Mouse (Mus musculus): Measurements from ENCODE around the gene Tfcp2. TPM values are rescaled to one million over a fixed set of nuclear protein-coding genes. Genes with fewer than 3 reads are reported as not detected.

The Tfcp2 gene
- total RNA-seq (2014; rRNA removed; ENCODE audit: low replicate concordance) (9.9 and 11.0 TPM in 2 replicates), polyA plus RNA-seq (2015; fragmentation: Nextera tagmentation; extraction: Ambion mirVana) (11.2 and 13.9 TPM in 2 replicates)

DNA sequence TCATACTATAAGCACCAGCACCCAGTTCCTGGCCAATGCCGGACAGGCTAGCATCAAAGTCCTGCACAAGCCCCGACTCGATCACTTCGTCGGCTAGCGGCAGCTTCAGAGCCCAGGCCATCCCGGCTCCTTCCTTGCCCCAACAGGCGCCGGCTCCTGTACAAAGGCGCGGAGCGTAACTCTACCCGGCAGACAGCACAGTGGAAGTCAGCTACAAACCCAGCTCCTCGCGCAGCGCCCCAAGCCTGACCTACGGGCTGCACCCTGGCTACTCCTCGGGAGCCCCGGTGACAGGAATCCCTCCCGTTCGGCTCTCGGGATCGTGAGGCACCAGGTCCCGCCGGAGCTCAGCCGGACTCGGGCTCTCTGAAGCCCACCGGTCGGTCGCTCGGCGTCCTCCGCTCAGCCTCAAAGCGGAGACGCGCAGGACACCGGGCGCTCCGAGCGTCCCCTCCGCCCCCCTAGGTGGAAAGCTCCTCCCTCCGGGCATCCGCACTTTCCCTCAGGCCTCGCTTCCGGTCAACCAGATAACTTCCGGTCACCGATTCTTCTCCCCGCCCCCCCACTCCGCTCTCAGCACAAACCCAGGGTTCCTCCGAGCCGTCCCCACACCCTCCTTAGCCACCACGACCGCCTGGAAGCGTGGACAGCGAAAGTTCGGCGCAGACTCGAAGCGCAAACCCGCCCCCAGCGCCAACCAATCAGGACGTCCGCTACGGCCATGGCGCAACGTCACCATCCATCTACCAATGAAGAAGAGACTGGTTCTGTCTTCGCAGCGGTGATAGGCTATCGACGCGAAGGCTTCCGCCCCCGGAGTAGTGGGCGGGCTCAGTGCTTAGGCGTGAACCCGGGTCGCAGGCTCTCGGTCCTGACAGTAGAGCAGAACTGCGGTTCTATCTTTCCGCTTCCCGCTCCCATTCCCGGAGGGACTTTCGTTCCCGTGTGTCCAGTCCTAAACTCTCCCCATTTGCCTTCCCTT is at the start of gene Tfcp2:
TSS of gene Tfcp2 (minus strand) at position 683 of the 982 bp plus-strand sequence.
- peak; percentile 98 for DNase-seq (ENCODE audit: low spot score)
- Histone ChIP-seq H3K27me3 (ENCODE audit: control insufficient read depth, insufficient read depth, low read length) (no peaks in the 10 kb centered on the region), H3K27ac (ENCODE audit: low read depth) (peak within 1 kb of the TSS; percentile 95), H3K9ac (replicated peaks; ENCODE audit: low read depth, low read length) (peak within 1 kb of the TSS; percentile 86), H3K4me2 (ENCODE audit: low read depth, low read length) (peak within 1 kb of the TSS; percentile 85), H3K4me1 (ENCODE audit: control insufficient read depth, insufficient read depth) (peaks cover 12% of the 10 kb centered on the region), H3K9me3 (replicated peaks; ENCODE audit: control insufficient read depth, low read length) (no peaks in the 10 kb centered on the region), H3K4me3 (ENCODE audit: low read depth, low read length) (peak within 1 kb of the TSS; percentile 84), H3K36me3 (replicated peaks; ENCODE audit: control insufficient read depth, insufficient read depth, low read length) (no peaks in the 10 kb centered on the region)
- no peak; the same call in none of the 2 replicates for TF ChIP-seq EP300 (IDR thresholded peaks at IDR 0.05; ENCODE audit: low read depth)
- TF ChIP-seq CTCF (IDR thresholded peaks at IDR 0.05; ENCODE audit: low read depth), result no peak
- WGBS, result under 1% methylated on average over 83 of the region's 84 CpGs
- ATAC-seq (ENCODE audit: insufficient read depth, low read depth), result peak; percentile 99

DNA sequence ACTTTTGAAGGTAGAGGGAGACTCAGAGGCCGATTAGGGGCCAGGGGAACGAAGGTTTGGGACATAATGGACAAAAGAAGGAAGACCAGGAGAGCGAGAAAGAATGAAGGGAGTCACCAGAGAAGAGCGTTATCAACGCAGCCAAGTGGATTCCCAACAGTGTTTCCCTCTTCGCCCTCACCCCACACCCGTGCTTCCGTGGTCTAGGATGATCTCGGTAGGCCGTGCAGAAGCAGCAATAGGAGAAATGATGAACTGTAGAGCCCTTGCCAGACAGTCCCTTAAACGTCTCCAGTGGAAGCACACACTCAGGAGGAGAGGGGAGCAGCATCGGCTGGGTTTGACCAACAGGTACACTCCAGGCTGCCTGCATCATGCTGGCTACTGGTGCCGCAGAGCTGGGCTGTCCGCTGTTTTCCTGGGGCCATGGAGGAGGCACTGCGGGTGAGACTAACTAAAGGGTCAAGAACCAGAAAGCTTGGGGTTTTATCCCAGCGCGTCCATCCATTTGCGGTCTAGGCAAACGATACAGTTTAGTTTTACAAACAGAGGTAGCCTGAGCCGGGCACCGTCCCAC is 49.0 kb upstream of the Tfcp2 start:
- no peak for ATAC-seq (ENCODE audit: insufficient read depth, low read depth)
- WGBS, result 38% methylated on average over 21 of the region's 21 CpGs

DNA sequence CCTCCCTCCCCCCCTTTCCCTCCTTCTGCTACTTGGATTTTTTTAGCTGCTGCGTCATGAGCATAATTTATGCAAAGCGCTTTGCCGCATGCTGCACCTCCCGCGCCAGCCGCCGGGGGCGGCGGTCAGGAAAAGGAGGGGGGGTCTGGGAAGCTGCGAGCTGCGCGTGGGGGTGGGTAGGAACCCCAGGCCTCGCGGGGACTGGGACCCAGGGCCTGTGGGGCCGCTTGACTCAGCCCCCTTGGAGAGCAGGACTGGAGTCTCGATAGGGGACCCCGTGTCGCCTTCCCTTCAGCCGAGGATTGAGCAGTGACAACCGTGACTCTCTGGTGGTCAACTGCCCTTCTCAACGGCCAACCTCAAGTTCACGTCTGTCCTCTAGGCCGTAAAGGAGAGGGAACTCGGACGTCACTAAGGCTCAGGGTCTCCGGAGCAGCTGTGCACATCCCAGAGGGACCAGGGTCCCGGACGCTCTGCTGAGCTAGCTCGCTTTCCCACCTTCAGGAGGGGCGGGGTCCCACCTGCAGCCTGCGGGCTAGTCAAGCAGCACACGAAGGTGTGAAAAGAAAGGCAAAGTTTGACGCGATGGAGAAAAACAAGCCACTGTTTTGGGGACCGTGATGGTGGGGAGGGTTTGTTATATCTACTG is 48.4 kb upstream of the Tfcp2 start:
- peak; percentile 80 for ATAC-seq (ENCODE audit: insufficient read depth, low read depth)
- H3K27me3 ChIP-seq (ENCODE audit: control insufficient read depth, insufficient read depth, low read length), result no peaks in the 10 kb centered on the region
- 1% methylated on average over 35 of the region's 35 CpGs for WGBS

More for the DNA sequence above, 49.0 kb upstream of the Tfcp2 start:
- H3K4me2 ChIP-seq (ENCODE audit: low read depth, low read length), result peak overlapping the region; percentile 89
- H3K36me3 ChIP-seq (replicated peaks; ENCODE audit: control insufficient read depth, insufficient read depth, low read length), result no peaks in the 10 kb centered on the region
- no peaks in the 10 kb centered on the region for H3K9me3 ChIP-seq (replicated peaks; ENCODE audit: control insufficient read depth, low read length)
- H3K9ac ChIP-seq (replicated peaks; ENCODE audit: low read depth, low read length), result peak overlapping the region; percentile 98; the same call in 1 of the 2 replicates
- no peaks in the 10 kb centered on the region for H3K27me3 ChIP-seq (ENCODE audit: control insufficient read depth, insufficient read depth, low read length)
- no peak for DNase-seq (ENCODE audit: low spot score)
- H3K4me1 ChIP-seq (ENCODE audit: control insufficient read depth, insufficient read depth), result peaks cover 9% of the 10 kb centered on the region
- H3K4me3 ChIP-seq (ENCODE audit: low read depth, low read length), result peak overlapping the region; percentile 99
- no peak overlapping the region for H3K27ac ChIP-seq (ENCODE audit: low read depth)
- no peak for TF ChIP-seq EP300 (IDR thresholded peaks at IDR 0.05; ENCODE audit: low read depth)
- no peak for TF ChIP-seq CTCF (IDR thresholded peaks at IDR 0.05; ENCODE audit: low read depth)

DNA sequence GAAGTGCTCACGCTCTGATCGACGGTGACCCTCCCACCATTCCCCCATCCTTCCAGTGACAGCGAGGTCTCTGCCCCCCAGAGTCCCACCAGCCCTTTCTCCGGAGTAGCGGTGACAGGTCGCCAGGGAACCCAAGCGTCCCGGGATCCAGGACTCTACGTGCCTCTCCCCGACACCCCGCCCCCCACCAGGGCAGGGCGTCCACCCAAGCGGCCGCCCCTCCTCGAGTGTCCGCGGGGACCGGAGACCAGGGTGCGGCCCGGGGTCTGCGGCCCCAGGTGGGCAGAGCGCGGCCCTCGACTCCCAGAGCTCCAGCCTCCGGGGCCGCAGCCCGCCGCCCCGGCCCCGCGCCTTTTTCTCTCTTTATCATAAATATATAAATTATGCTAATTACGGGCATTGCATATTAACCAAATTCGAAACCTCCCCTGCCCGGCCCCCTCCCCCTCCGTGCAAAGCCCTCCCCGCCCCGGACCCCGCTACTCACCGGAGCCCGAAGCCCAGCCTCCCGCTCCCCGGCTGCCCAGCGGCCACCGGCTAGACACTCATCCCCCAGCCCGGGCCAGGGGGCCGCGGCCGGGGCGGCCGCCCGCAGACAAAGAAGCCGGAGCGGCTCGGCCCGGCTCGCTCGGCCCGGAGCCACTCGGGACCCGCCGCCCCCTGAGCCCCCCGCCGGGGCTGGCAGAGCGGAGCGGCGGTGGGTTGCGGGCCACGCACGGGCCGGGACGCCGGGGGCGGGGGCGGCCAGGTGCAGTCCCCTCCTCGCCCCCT is 47.7 kb upstream of the Tfcp2 start, which contains the start of gene Pou6f1:
TSS of gene Pou6f1 (minus strand) at position 709 of the 771 bp plus-strand sequence.
- 1% methylated on average over 70 of the region's 76 CpGs for WGBS

More for the DNA sequence above, 48.4 kb upstream of the Tfcp2 start:
- Histone ChIP-seq H3K27ac (ENCODE audit: low read depth) (peak overlapping the region; percentile 91), H3K36me3 (replicated peaks; ENCODE audit: control insufficient read depth, insufficient read depth, low read length) (no peaks in the 10 kb centered on the region), H3K4me3 (ENCODE audit: low read depth, low read length) (peak overlapping the region; percentile 99), H3K4me1 (ENCODE audit: control insufficient read depth, insufficient read depth) (peaks cover 9% of the 10 kb centered on the region), H3K9me3 (replicated peaks; ENCODE audit: control insufficient read depth, low read length) (no peaks in the 10 kb centered on the region), H3K9ac (replicated peaks; ENCODE audit: low read depth, low read length) (peak overlapping the region; percentile 98), H3K4me2 (ENCODE audit: low read depth, low read length) (peak overlapping the region; percentile 89)
- no peak for TF ChIP-seq EP300 (IDR thresholded peaks at IDR 0.05; ENCODE audit: low read depth)
- TF ChIP-seq CTCF (IDR thresholded peaks at IDR 0.05; ENCODE audit: low read depth), result peak; percentile 56
- peak; percentile 92 for DNase-seq (ENCODE audit: low spot score)

More for the DNA sequence above, 47.7 kb upstream of the Tfcp2 start, which contains the start of gene Pou6f1:
- peak within 1 kb of the TSS; percentile 99 for H3K4me3 ChIP-seq (ENCODE audit: low read depth, low read length)
- no peaks in the 10 kb centered on the region for H3K36me3 ChIP-seq (replicated peaks; ENCODE audit: control insufficient read depth, insufficient read depth, low read length)
- peak within 1 kb of the TSS; percentile 91 for H3K27ac ChIP-seq (ENCODE audit: low read depth)
- DNase-seq (ENCODE audit: low spot score) (no peak), ATAC-seq (ENCODE audit: insufficient read depth, low read depth) (peak; percentile 66)
- no peaks in the 10 kb centered on the region for H3K27me3 ChIP-seq (ENCODE audit: control insufficient read depth, insufficient read depth, low read length)
- peak within 1 kb of the TSS; percentile 98 for H3K9ac ChIP-seq (replicated peaks; ENCODE audit: low read depth, low read length)
- no peaks in the 10 kb centered on the region for H3K9me3 ChIP-seq (replicated peaks; ENCODE audit: control insufficient read depth, low read length)
- TF ChIP-seq CTCF (IDR thresholded peaks at IDR 0.05; ENCODE audit: low read depth) (no peak), EP300 (IDR thresholded peaks at IDR 0.05; ENCODE audit: low read depth) (no peak)
- H3K4me1 ChIP-seq (ENCODE audit: control insufficient read depth, insufficient read depth), result peaks cover 9% of the 10 kb centered on the region
- H3K4me2 ChIP-seq (ENCODE audit: low read depth, low read length), result peak within 1 kb of the TSS; percentile 89

Data from heart, postnatal 0 days (tissue).